Mouse (Mus musculus) megakaryocyte, embryonic 14.5 days (primary cell): ENCODE measurements around the gene Olfr802. TPM values are rescaled to one million over a fixed set of nuclear protein-coding genes. Genes with fewer than 3 reads are reported as not detected.

ENCODE experiments used
- H3K27me3 ChIP-seq: replicated peaks from 2 replicates; pipeline ENCODE3; 2012; ENCODE audit warnings: inconsistent platforms
- H3K36me3 ChIP-seq: replicated peaks from 2 replicates; pipeline ENCODE3; 2012; ENCODE audit warnings: low read length, inconsistent platforms, mixed read lengths
- H3K4me1 ChIP-seq: 2 replicates; pipeline ENCODE4 v1.6.1; 2012; ENCODE audit warnings: inconsistent platforms
- H3K4me3 ChIP-seq: replicated peaks from 2 replicates; pipeline ENCODE3; 2012; ENCODE audit warnings: moderate library complexity, mild to moderate bottlenecking, inconsistent platforms
- H3K9me3 ChIP-seq: 2 replicates; pipeline ENCODE4 v1.6.1; 2012; ENCODE audit warnings: inconsistent platforms
- FLI1 ChIP-seq: IDR thresholded peaks from 2 replicates; pipeline ENCODE4 v1.6.1; 2012; ENCODE audit warnings: low read length, inconsistent platforms, mixed read lengths
- GATA1 ChIP-seq: IDR thresholded peaks from 3 replicates; pipeline ENCODE4 v1.6.1; 2012; ENCODE audit warnings: mixed read lengths, low read length, inconsistent platforms, borderline replicate concordance
- polyA plus RNA-seq: library from polyadenylated mRNA; stranded (reverse); fragments of >175 nt; gene quantifications from 2 replicates; pipeline ENCODE4 v1.2.3, GENCODE M21; 2012; ENCODE audit warnings: low replicate concordance; ENCODE audit not compliant: insufficient read depth

The Olfr802 gene
- polyA plus RNA-seq, result not detected in 2 replicates

GRCm38 (mm10) chr10:129688069-129688468, at the start of gene Olfr802:
Gene Olfr802, minus strand, starts transcription at chr10:129688169.
- TF ChIP-seq GATA1 (no peak), FLI1 (no peak)
- H3K36me3 ChIP-seq, result no peaks in the 10 kb centered on the region
- no peaks in the 10 kb centered on the region for H3K27me3 ChIP-seq
- no peak within 1 kb of the TSS for H3K4me3 ChIP-seq
- no peaks in the 10 kb centered on the region for H3K4me1 ChIP-seq
- H3K9me3 ChIP-seq, result no peaks in the 10 kb centered on the region

- no peaks in the 10 kb centered on the region for H3K27me3 ChIP-seq
- no peaks in the 10 kb centered on the region for H3K36me3 ChIP-seq
- no peak within 1 kb of the TSS for H3K4me3 ChIP-seq
- no peak for TF ChIP-seq GATA1
- no peak for TF ChIP-seq FLI1
- H3K9me3 ChIP-seq, result no peaks in the 10 kb centered on the region
- H3K4me1 ChIP-seq, result no peaks in the 10 kb centered on the region
These were observed 41.3 kb upstream of the Olfr802 start, which contains the start of gene Olfr805 for GRCm38 (mm10) chr10:129729275-129729674. Gene Olfr805, minus strand, starts transcription at chr10:129729375.

- TF ChIP-seq GATA1 (no peak), FLI1 (no peak)
- H3K4me3 ChIP-seq, result no peak within 1 kb of the TSS
These were observed 14.9 kb upstream of the Olfr802 start, which contains the start of gene Olfr804 for GRCm38 (mm10) chr10:129702910-129703309. Gene Olfr804, plus strand, starts transcription at chr10:129703210.

GRCm38 (mm10) chr10:129694186-129694585, 6.2 kb upstream of the Olfr802 start, which contains the start of gene Olfr803:
Gene Olfr803, minus strand, starts transcription at chr10:129694286.
- H3K36me3 ChIP-seq, result no peaks in the 10 kb centered on the region
- H3K27me3 ChIP-seq, result no peaks in the 10 kb centered on the region
- H3K4me3 ChIP-seq, result no peak within 1 kb of the TSS
- no peak for TF ChIP-seq GATA1
- no peak for TF ChIP-seq FLI1
- no peaks in the 10 kb centered on the region for H3K4me1 ChIP-seq
- peaks cover 16% of the 10 kb centered on the region for H3K9me3 ChIP-seq

More at GRCm38 (mm10) chr10:129702910-129703309, 14.9 kb upstream of the Olfr802 start, which contains the start of gene Olfr804:
- Histone ChIP-seq H3K4me1 (no peaks in the 10 kb centered on the region), H3K27me3 (no peaks in the 10 kb centered on the region), H3K9me3 (no peaks in the 10 kb centered on the region), H3K36me3 (no peaks in the 10 kb centered on the region)

GRCm38 (mm10) chr10:129673765-129674164, 14.2 kb downstream of the Olfr802 start, which contains the start of gene Olfr801:
Gene Olfr801, minus strand, starts transcription at chr10:129673865.
- TF ChIP-seq GATA1 (no peak), FLI1 (no peak)
- Histone ChIP-seq H3K36me3 (no peaks in the 10 kb centered on the region), H3K4me1 (no peaks in the 10 kb centered on the region), H3K27me3 (no peaks in the 10 kb centered on the region), H3K4me3 (no peak within 1 kb of the TSS), H3K9me3 (no peaks in the 10 kb centered on the region)

DNA sequence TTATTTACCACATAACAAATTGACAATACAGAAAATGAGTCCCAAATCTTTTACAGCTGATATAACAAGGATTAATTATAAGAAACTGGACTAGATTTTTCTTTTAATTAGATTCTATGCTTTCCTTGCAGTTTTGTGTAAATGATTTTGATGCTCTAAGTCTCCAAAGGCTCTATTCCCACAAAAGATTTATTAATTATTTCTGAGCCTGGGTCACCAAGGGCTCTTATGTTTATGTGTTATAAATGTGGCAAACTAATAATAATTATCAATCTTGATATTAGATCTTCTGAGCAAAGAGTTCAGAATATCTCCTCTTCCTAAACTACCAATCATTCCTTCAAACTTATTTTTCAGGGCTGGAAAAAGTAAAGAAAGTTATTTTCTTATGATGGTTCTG, 30.6 kb downstream of the Olfr802 start, which contains the start of gene Olfr800:
Gene Olfr800 (plus strand): TSS at position 301 of the 400 bp plus-strand sequence.
- Histone ChIP-seq H3K27me3 (no peaks in the 10 kb centered on the region), H3K4me1 (no peaks in the 10 kb centered on the region), H3K9me3 (no peaks in the 10 kb centered on the region), H3K4me3 (no peak within 1 kb of the TSS), H3K36me3 (no peaks in the 10 kb centered on the region)
- TF ChIP-seq GATA1, result no peak
- TF ChIP-seq FLI1, result no peak

DNA sequence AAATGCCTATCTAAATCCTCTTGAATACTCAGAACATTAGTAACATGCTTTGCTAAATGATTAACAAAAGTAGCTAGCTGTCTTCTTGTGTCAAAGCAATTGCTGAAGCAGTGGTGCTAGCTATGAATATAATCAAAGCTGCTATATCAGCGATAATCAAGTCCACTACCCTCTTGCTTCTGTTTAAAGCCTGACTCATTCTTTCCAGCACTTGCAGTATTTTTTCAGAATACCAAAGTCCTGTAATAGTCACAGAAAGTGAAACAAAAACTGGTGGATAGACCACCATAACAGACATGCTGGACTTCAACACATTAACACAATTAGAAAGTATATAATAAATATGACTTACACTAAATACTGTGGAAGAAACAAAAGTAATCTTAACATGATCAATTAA, 36.2 kb downstream of the Olfr802 start:
- H3K4me3 ChIP-seq, result no peak overlapping the region
- no peak for TF ChIP-seq GATA1
- no peak for TF ChIP-seq FLI1
- H3K27me3 ChIP-seq, result no peaks in the 10 kb centered on the region
- no peaks in the 10 kb centered on the region for H3K9me3 ChIP-seq
- no peaks in the 10 kb centered on the region for H3K4me1 ChIP-seq
- H3K36me3 ChIP-seq, result no peaks in the 10 kb centered on the region

GRCm38 (mm10) chr10:129637184-129637583, 50.8 kb downstream of the Olfr802 start, which contains the start of gene Olfr799:
Gene Olfr799, plus strand, starts transcription at chr10:129637484.
- Histone ChIP-seq H3K4me3 (no peak within 1 kb of the TSS), H3K36me3 (no peaks in the 10 kb centered on the region), H3K9me3 (peaks cover 4% of the 10 kb centered on the region), H3K4me1 (no peaks in the 10 kb centered on the region), H3K27me3 (no peaks in the 10 kb centered on the region)
- TF ChIP-seq FLI1 (no peak), GATA1 (no peak)

- Histone ChIP-seq H3K4me3 (no peak within 1 kb of the TSS), H3K4me1 (no peaks in the 10 kb centered on the region), H3K27me3 (no peaks in the 10 kb centered on the region), H3K36me3 (no peaks in the 10 kb centered on the region), H3K9me3 (no peaks in the 10 kb centered on the region; the same call in 1 of the 2 replicates)
- TF ChIP-seq GATA1 (no peak), FLI1 (no peak)
These were observed 60.1 kb downstream of the Olfr802 start, which contains the start of gene Olfr798 for GRCm38 (mm10) chr10:129627834-129628233. Gene Olfr798, minus strand, starts transcription at chr10:129627934.

Other genes with a start within 250 kb of the Olfr802 start
- 2.0 TPM in 1 of 2 replicates, not detected in the other for gene Olfr787, start 226.3 kb downstream of the Olfr802 start, polyA plus RNA-seq
- not detected in 2 replicates for gene Olfr788, start 217.2 kb downstream of the Olfr802 start, polyA plus RNA-seq
- gene Olfr789, start 203.4 kb downstream of the Olfr802 start, polyA plus RNA-seq, result not detected in 2 replicates
- gene Olfr790, start 189.7 kb downstream of the Olfr802 start, polyA plus RNA-seq, result not detected in 2 replicates
- gene Olfr791, start 166.4 kb downstream of the Olfr802 start, polyA plus RNA-seq, result not detected in 2 replicates
- not detected in 2 replicates for gene Olfr792, start 149.0 kb downstream of the Olfr802 start, polyA plus RNA-seq
- gene Olfr794, start 120.5 kb downstream of the Olfr802 start, polyA plus RNA-seq, result not detected in 2 replicates
- gene Olfr796, start 75.6 kb downstream of the Olfr802 start, polyA plus RNA-seq, result not detected in 2 replicates
- 0.76 TPM in 1 of 2 replicates, not detected in the other for gene Olfr798, start 60.2 kb downstream of the Olfr802 start, polyA plus RNA-seq
- gene Olfr799, start 50.7 kb downstream of the Olfr802 start, polyA plus RNA-seq, result not detected in 2 replicates
- gene Olfr800, start 30.5 kb downstream of the Olfr802 start, polyA plus RNA-seq, result not detected in 2 replicates
- gene Olfr801, start 14.3 kb downstream of the Olfr802 start, polyA plus RNA-seq, result not detected in 2 replicates
- gene Olfr803, start 6.1 kb upstream of the Olfr802 start, polyA plus RNA-seq, result 8.7 TPM in 1 of 2 replicates, not detected in the other
- not detected in 2 replicates for gene Olfr804, start 15.0 kb upstream of the Olfr802 start, polyA plus RNA-seq
- not detected in 2 replicates for gene Olfr805, start 41.2 kb upstream of the Olfr802 start, polyA plus RNA-seq
- gene Olfr806, start 53.8 kb upstream of the Olfr802 start, polyA plus RNA-seq, result not detected in 2 replicates
- gene Olfr807, start 69.6 kb upstream of the Olfr802 start, polyA plus RNA-seq, result not detected in 2 replicates
- gene Olfr808, start 77.3 kb upstream of the Olfr802 start, polyA plus RNA-seq, result not detected in 2 replicates
- 0.07 TPM in 1 of 2 replicates, not detected in the other for gene Olfr809, start 86.5 kb upstream of the Olfr802 start, polyA plus RNA-seq
- gene Olfr810, start 106.7 kb upstream of the Olfr802 start, polyA plus RNA-seq, result not detected in 2 replicates
- gene Olfr811, start 116.2 kb upstream of the Olfr802 start, polyA plus RNA-seq, result not detected in 2 replicates
- gene Olfr812, start 157.9 kb upstream of the Olfr802 start, polyA plus RNA-seq, result not detected in 2 replicates
- gene Olfr813, start 167.2 kb upstream of the Olfr802 start, polyA plus RNA-seq, result not detected in 2 replicates
- 0.03 TPM in 1 of 2 replicates, not detected in the other for gene Olfr814, start 191.7 kb upstream of the Olfr802 start, polyA plus RNA-seq
- not detected in 2 replicates for gene Olfr815, start 217.7 kb upstream of the Olfr802 start, polyA plus RNA-seq
- gene Olfr816, start 227.4 kb upstream of the Olfr802 start, polyA plus RNA-seq, result not detected in 2 replicates